Mouse (Mus musculus) frontal cortex, postnatal 36 days (tissue): ENCODE measurements at regions not wholly inside any gene's neighbourhood (a gene's known extent, or its start where the extent isn't known, plus 50 kb on each side); places are given as distances from the start of the nearest gene placed in this dataset.
"Not testable (repeated sequence)": the region's sequence is repeated elsewhere in the genome, so short reads cannot be mapped to it uniquely, and the experiment has no call there.

Experiments used
- DNase-seq, 2 experiments: peaks; one replicate each; pipeline ENCODE4 v3.0.0; 2022; ENCODE audit warnings: low spot score in 2 of 2

GRCm38 (mm10) chr12:11881809-11882208, 380.1 kb upstream of the Fam49a start:
- DNase-seq = not testable (repeated sequence)

- DNase-seq = no peak
These were observed 374.6 kb upstream of the Fam49a start for GRCm38 (mm10) chr12:11887291-11887690.

GRCm38 (mm10) chr12:11899031-11899430, 362.9 kb upstream of the Fam49a start:
- no peak for DNase-seq

- DNase-seq = peak in 1 of 2 experiments; percentile 16
These were observed 355.4 kb upstream of the Fam49a start for GRCm38 (mm10) chr12:11906588-11906987.
